Mouse (Mus musculus) myocyte (in vitro differentiated cells): ENCODE measurements around the gene Vps4b. TPM values are rescaled to one million over a fixed set of nuclear protein-coding genes. Genes with fewer than 3 reads are reported as not detected.
A peak's percentile ranks its signal among the peaks of the same experiment; 100 is the strongest.

ENCODE experiments used
- H3K27me3 ChIP-seq: one replicate; pipeline ENCODE4 v1.6.1; 2011; ENCODE audit not compliant: control insufficient read depth, insufficient read depth, insufficient read length
- H3K36me3 ChIP-seq: one replicate; pipeline ENCODE4 v1.6.1; 2011; ENCODE audit not compliant: control insufficient read depth, insufficient read depth
- H3K4me2 ChIP-seq: one replicate; pipeline ENCODE4 v1.6.1; 2011; ENCODE audit warnings: low read depth, control low read depth
- H3K4me3 ChIP-seq: one replicate; pipeline ENCODE4 v1.5.1; 2011; ENCODE audit warnings: mild to moderate bottlenecking, control low read depth, moderate library complexity
- H3K79me2 ChIP-seq: one replicate; pipeline ENCODE4 v1.6.1; 2011; ENCODE audit not compliant: control insufficient read depth, insufficient read depth
- H3ac ChIP-seq: one replicate; pipeline ENCODE4 v1.6.1; 2011; ENCODE audit not compliant: control insufficient read depth, insufficient read length
- CEBPB ChIP-seq: IDR thresholded peaks from 2 replicates; pipeline ENCODE4 v1.6.1; 2011; ENCODE audit warnings: mild to moderate bottlenecking, moderate library complexity; ENCODE audit not compliant: poor library complexity, insufficient read depth, severe bottlenecking
- E2F4 ChIP-seq: IDR thresholded peaks from one replicate; pipeline ENCODE4 v1.6.1; 2011; ENCODE audit warnings: mild to moderate bottlenecking, control low read depth, moderate library complexity; ENCODE audit not compliant: insufficient read depth
- MAX ChIP-seq: IDR thresholded peaks from one replicate; pipeline ENCODE4 v1.6.1; 2011; ENCODE audit warnings: low read depth, mild to moderate bottlenecking, control low read depth
- MYOD1 ChIP-seq, 3 experiments: IDR thresholded peaks; one replicate each; pipeline ENCODE4 v1.6.1; 2011; ENCODE audit warnings: control low read depth in 2 of 3, low read depth in 2 of 3, mild to moderate bottlenecking in 2 of 3, moderate library complexity in 1 of 3; ENCODE audit not compliant: insufficient read length in 2 of 3, control insufficient read depth in 1 of 3
- MYOG ChIP-seq, 3 experiments: IDR thresholded peaks; one replicate each; pipeline ENCODE4 v1.6.1; 2011; ENCODE audit warnings: control low read depth in 2 of 3, low read depth in 2 of 3, mild to moderate bottlenecking in 2 of 3; ENCODE audit not compliant: insufficient read length in 2 of 3, control insufficient read depth in 1 of 3, insufficient read depth in 1 of 3
- POLR2A ChIP-seq: IDR thresholded peaks from one replicate; pipeline ENCODE4 v1.6.1; 2011; ENCODE audit warnings: low read depth, mild to moderate bottlenecking, control low read depth, moderate library complexity; ENCODE audit not compliant: insufficient read length
- POLR2AphosphoS2 ChIP-seq: IDR thresholded peaks from one replicate; pipeline ENCODE4 v1.6.1; 2011; ENCODE audit warnings: low read depth, control low read depth; ENCODE audit not compliant: insufficient read length
- REST ChIP-seq: IDR thresholded peaks from one replicate; pipeline ENCODE4 v1.6.1; 2011; ENCODE audit warnings: mild to moderate bottlenecking, control low read depth, moderate library complexity; ENCODE audit not compliant: insufficient read depth, insufficient read length
- SRF ChIP-seq: IDR thresholded peaks from one replicate; pipeline ENCODE4 v1.6.1; 2011; ENCODE audit warnings: low read depth; ENCODE audit not compliant: control insufficient read depth, insufficient read length
- TCF12 ChIP-seq: IDR thresholded peaks from one replicate; pipeline ENCODE4 v1.6.1; 2011; ENCODE audit warnings: mild to moderate bottlenecking, control low read depth; ENCODE audit not compliant: poor library complexity, insufficient read depth, severe bottlenecking
- TCF3 ChIP-seq: IDR thresholded peaks from one replicate; pipeline ENCODE4 v1.6.1; 2011; ENCODE audit warnings: low read depth, control low read depth; ENCODE audit not compliant: insufficient read length
- USF1 ChIP-seq: IDR thresholded peaks from one replicate; pipeline ENCODE4 v1.6.1; 2011; ENCODE audit warnings: low read depth, mild to moderate bottlenecking, control low read depth, moderate library complexity
- polyA plus RNA-seq: library from polyadenylated mRNA; unstranded; fragments of >200 nt; fragmentation: generic; extraction: Trizol; gene quantifications from one replicate; pipeline ENCODE4 v1.2.1, GENCODE M21; 2012; ENCODE audit warnings: missing spikeins

The Vps4b gene
- polyA plus RNA-seq, result 17.7 TPM

- TF ChIP-seq E2F4 (no peak), POLR2AphosphoS2 (peak; percentile 42), MAX (peak; percentile 44), MYOG (IDR thresholded peaks at IDR 0.05; ENCODE audit: control insufficient read depth in 1 of 3, insufficient read depth in 1 of 3, insufficient read length in 2 of 3, low read depth in 2 of 3) (no peak), MYOD1 (IDR thresholded peaks at IDR 0.05; ENCODE audit: control insufficient read depth in 1 of 3, insufficient read length in 2 of 3, low read depth in 2 of 3) (no peak), POLR2A (peak; percentile 36), SRF (peak; percentile 50), USF1 (peak; percentile 20), TCF3 (no peak), CEBPB (no peak), TCF12 (no peak), REST (no peak)
- Histone ChIP-seq H3K27me3 (no peaks in the 10 kb centered on the region), H3K79me2 (peaks cover 48% of the 10 kb centered on the region), H3K36me3 (peaks cover 2% of the 10 kb centered on the region), H3K4me2 (peak within 1 kb of the TSS; percentile 87), H3K4me3 (peak within 1 kb of the TSS; percentile 78), H3ac (peak within 1 kb of the TSS; percentile 90)
These were observed at the start of gene Vps4b for GRCm38 (mm10) chr1:106796542-106796924. Vps4b (minus strand) TSS chr1:106796728.

DNA sequence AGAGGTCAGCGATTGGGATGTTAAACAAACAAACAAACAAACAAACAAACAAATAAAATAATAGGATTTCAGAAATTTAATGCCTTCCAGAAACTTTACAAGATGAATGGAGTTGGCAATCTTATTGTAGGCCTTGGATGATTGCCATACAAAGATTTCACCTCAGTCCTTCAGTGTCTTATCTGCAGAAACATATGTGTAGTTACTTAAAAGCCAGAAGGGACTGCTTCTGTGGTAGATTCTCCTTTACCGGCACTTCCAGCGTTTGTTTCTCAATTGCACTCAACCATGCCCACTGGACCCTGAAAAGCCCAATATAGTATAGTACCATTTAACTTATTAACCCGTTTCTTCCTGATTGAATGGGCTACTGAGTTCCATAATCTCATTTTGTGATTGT, 32.3 kb upstream of the Vps4b start:
- TF ChIP-seq REST (no peak), SRF (no peak), TCF3 (no peak), MAX (no peak), TCF12 (no peak)
- Histone ChIP-seq H3K4me3 (no peak overlapping the region), H3K36me3 (no peaks in the 10 kb centered on the region), H3ac (no peak overlapping the region), H3K4me2 (no peak overlapping the region), H3K27me3 (peaks cover 4% of the 10 kb centered on the region), H3K79me2 (no peaks in the 10 kb centered on the region)

- Histone ChIP-seq H3K79me2 (no peaks in the 10 kb centered on the region), H3K4me2 (no peak overlapping the region), H3ac (no peak overlapping the region), H3K27me3 (peaks cover 8% of the 10 kb centered on the region), H3K4me3 (no peak overlapping the region), H3K36me3 (no peaks in the 10 kb centered on the region)
- TF ChIP-seq MAX (no peak), MYOD1 (IDR thresholded peaks at IDR 0.05; ENCODE audit: control insufficient read depth in 1 of 3, insufficient read length in 2 of 3, low read depth in 2 of 3) (no peak), POLR2AphosphoS2 (no peak), POLR2A (no peak), TCF3 (no peak), MYOG (IDR thresholded peaks at IDR 0.05; ENCODE audit: control insufficient read depth in 1 of 3, insufficient read depth in 1 of 3, insufficient read length in 2 of 3, low read depth in 2 of 3) (no peak), TCF12 (no peak), CEBPB (no peak), SRF (no peak), USF1 (no peak), E2F4 (no peak), REST (no peak)
These were observed 25.8 kb upstream of the Vps4b start for GRCm38 (mm10) chr1:106822297-106822696.

DNA sequence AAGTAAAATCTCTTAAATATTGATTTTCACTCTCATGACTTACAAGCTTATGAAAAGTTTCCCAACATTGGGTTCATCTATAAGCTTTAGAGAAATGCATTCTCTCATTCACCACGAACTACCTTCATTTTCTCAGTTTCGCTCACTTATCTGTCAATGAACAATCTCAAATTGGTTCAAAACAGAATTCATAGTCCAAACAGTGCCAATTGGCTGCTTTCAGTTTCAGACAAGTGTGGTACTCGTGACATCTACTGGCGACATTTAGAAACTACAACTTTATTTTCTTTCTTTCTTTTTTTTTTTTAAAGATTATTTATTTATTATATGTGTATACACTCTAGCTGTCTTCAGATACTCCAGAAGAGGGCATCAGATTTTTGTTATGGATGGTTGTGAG, 21.8 kb upstream of the Vps4b start:
- no peak overlapping the region for H3K4me3 ChIP-seq
- TF ChIP-seq MAX, result no peak
- TF ChIP-seq E2F4, result no peak
- TF ChIP-seq CEBPB, result no peak
- TF ChIP-seq SRF, result no peak
- TF ChIP-seq REST, result no peak
- no peak for TF ChIP-seq MYOD1 (IDR thresholded peaks at IDR 0.05; ENCODE audit: control insufficient read depth in 1 of 3, insufficient read length in 2 of 3, low read depth in 2 of 3)
- no peak for TF ChIP-seq POLR2AphosphoS2
- no peak for TF ChIP-seq TCF3
- no peak for TF ChIP-seq MYOG (IDR thresholded peaks at IDR 0.05; ENCODE audit: control insufficient read depth in 1 of 3, insufficient read depth in 1 of 3, insufficient read length in 2 of 3, low read depth in 2 of 3)
- TF ChIP-seq POLR2A, result no peak
- no peak for TF ChIP-seq USF1
- no peak for TF ChIP-seq TCF12

DNA sequence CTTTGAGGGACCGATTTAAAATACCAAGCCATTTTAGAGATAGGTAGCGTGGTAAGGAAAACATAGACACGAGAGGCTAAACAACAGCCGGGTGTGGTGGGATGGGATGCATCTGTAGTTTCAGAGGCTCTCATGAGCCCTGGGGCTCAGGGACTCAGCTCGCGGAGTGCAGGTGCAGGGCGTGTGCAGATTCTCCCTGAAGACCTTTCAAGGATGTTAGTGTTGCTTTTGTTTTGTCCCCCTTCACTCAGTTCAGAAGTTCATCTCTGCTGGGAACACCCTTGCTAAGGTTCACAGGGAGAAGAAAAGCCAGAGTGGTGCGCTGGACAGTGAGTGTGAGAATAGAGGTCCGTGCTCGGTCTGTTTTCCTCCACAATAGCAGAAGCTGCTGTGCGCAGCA, 20.2 kb upstream of the Vps4b start:
- Histone ChIP-seq H3ac (no peak overlapping the region), H3K36me3 (no peaks in the 10 kb centered on the region), H3K4me3 (no peak overlapping the region), H3K4me2 (no peak overlapping the region), H3K79me2 (no peaks in the 10 kb centered on the region), H3K27me3 (peaks cover 4% of the 10 kb centered on the region)
- no peak for TF ChIP-seq E2F4
- TF ChIP-seq POLR2AphosphoS2, result no peak

More for the DNA sequence above, 21.8 kb upstream of the Vps4b start:
- Histone ChIP-seq H3K4me2 (no peak overlapping the region), H3K79me2 (no peaks in the 10 kb centered on the region), H3K27me3 (peaks cover 4% of the 10 kb centered on the region), H3K36me3 (no peaks in the 10 kb centered on the region), H3ac (no peak overlapping the region)
